Comparison of ENCODE assay signal across 9 mouse cellular contexts in the genomic region with DNA sequence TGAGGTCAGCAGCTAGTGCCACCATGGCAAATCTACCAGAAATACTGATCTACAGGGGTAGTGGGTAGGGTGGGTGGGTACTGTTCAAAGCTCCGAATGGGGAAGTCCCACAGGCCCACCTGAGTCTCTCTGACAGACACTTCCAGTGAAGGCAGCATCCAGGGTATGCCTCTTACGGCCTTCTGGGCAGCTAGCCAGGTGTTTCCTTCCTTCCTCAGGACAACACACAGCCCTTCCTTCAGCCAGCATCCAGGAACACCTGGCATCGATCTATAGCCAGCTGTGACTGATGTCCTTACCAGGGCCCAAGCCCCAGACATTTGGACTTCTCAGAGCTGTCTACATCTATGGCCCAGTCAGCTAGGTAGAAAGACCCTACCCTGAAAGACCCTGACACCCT. TPM values are rescaled to one million over a fixed set of nuclear protein-coding genes. Genes with fewer than 3 reads are reported as not detected.
DNase-seq lines count a peak whose midpoint lies in the region; ATAC-seq and TF ChIP-seq lines count a peak whose summit lies in the region.
"Had no signal": no experiment of that assay in that cellular context is flagged by ENCODE, and none has a peak within 500 bp of the region (broad histone marks: within the 10 kb centered on the region; RNA-seq: fewer than 3 reads in every experiment).

No protein-coding gene starts in this region.

- intact Hi-C loops in gastrocnemius, adult 2 months (cut with DNase I) = no loop called here
- intact Hi-C loops in gastrocnemius, postnatal 14 days (cut with DNase I; ENCODE audit: low total_unique reads) = no loop called here

- peak overlapping the region; percentile 83 for H3K4me3 ChIP-seq in gastrocnemius, adult 2 months
- no peak overlapping the region for H3K4me3 ChIP-seq in heart, embryonic 16.5 days (ENCODE audit: low read length)
- H3K4me3 ChIP-seq: forebrain, embryonic 15.5 days had no signal

- peaks cover 10% of the 10 kb centered on the region for H3K36me3 ChIP-seq in heart, embryonic 16.5 days (ENCODE audit: control insufficient read depth, insufficient read depth)

- 55% methylated on average over 3 of the region's 3 CpGs for WGBS in heart, embryonic 16.5 days

- no peak overlapping the region for H3K4me2 ChIP-seq in heart, embryonic 16.5 days (ENCODE audit: low read depth, low read length)
- H3K4me2 ChIP-seq: forebrain, embryonic 15.5 days had no signal

- H3K27me3 ChIP-seq in heart, embryonic 16.5 days (ENCODE audit: control insufficient read depth, insufficient read depth, low read length) = no peaks in the 10 kb centered on the region
- H3K27me3 ChIP-seq: forebrain, embryonic 15.5 days had no signal

- no peak for TF ChIP-seq CTCF in gastrocnemius, adult 2 months (IDR thresholded peaks at IDR 0.05)

- no peak for DNase-seq in gastrocnemius, adult 2 months
- no peak for DNase-seq in gastrocnemius, postnatal 14 days
- DNase-seq in ovary, postnatal 10 days (ENCODE audit: low spot score) = peak; percentile 0
- DNase-seq in ovary, postnatal 36 days (ENCODE audit: low spot score) = no peak
- peak; percentile 75 for DNase-seq in lung, postnatal 36 days
- no peak for DNase-seq in embryo, embryonic 9.5 days (ENCODE audit: extremely low spot score)
- no peak for DNase-seq in thymus, postnatal 0 days (ENCODE audit: low spot score)

- peaks cover 41% of the 10 kb centered on the region for H3K4me1 ChIP-seq in heart, embryonic 16.5 days (ENCODE audit: control insufficient read depth, insufficient read depth, low read length)

- peak overlapping the region; percentile 98 for H3K27ac ChIP-seq in gastrocnemius, adult 2 months
- H3K27ac ChIP-seq in heart, embryonic 16.5 days (ENCODE audit: low read length) = peak overlapping the region; percentile 82
- H3K27ac ChIP-seq: forebrain, embryonic 15.5 days had no signal

- no peaks in the 10 kb centered on the region for H3K9me3 ChIP-seq in heart, embryonic 16.5 days (replicated peaks; ENCODE audit: control insufficient read depth, low read length)
- H3K9me3 ChIP-seq: forebrain, embryonic 15.5 days had no signal

- no peak overlapping the region for H3K9ac ChIP-seq in heart, embryonic 16.5 days (ENCODE audit: low read length)
- H3K9ac ChIP-seq: forebrain, embryonic 15.5 days had no signal

- ATAC-seq in heart, embryonic 16.5 days (replicated peaks; ENCODE audit: extremely low read depth, insufficient read depth, low FRiP score) = no peak
- ATAC-seq: forebrain, embryonic 15.5 days had no signal

RNA-seq across cellular contexts. Expression of gene Mxd4, which starts 5.0 kb away (rescaled TPM):
- 10 to 100 TPM; 25.8 to 35.6 TPM for total RNA-seq in gastrocnemius, adult 2 months (2021)
- 10 to 100 TPM; 46.3 to 56.6 TPM for total RNA-seq in gastrocnemius, postnatal 14 days (2021)
- polyA plus RNA-seq in heart, embryonic 16.5 days (2015; fragmentation: Nextera tagmentation; extraction: Ambion mirVana) = 26.6 and 32.2 TPM in 2 replicates
- polyA plus RNA-seq in thymus, postnatal 0 days (2015; fragmentation: Nextera tagmentation; extraction: Ambion mirVana) = 45.3 and 50.3 TPM in 2 replicates

RNA-seq across cellular contexts. Expression of gene Haus3, which starts 13.2 kb away (rescaled TPM):
- 1 to 10 TPM; 3.2 to 4.2 TPM for total RNA-seq in gastrocnemius, adult 2 months (2021)
- 1 to 10 TPM; 3.4 to 3.8 TPM for total RNA-seq in gastrocnemius, postnatal 14 days (2021)
- polyA plus RNA-seq in heart, embryonic 16.5 days (2015; fragmentation: Nextera tagmentation; extraction: Ambion mirVana) = 22.3 and 28.4 TPM in 2 replicates
- polyA plus RNA-seq in thymus, postnatal 0 days (2015; fragmentation: Nextera tagmentation; extraction: Ambion mirVana) = 67.1 and 68.3 TPM in 2 replicates

RNA-seq across cellular contexts. Expression of gene Poln, which starts 13.2 kb away (rescaled TPM):
- 1 to 10 TPM; 1.1 to 2.1 TPM for total RNA-seq in gastrocnemius, adult 2 months (2021)
- 1 to 10 TPM; 1.2 to 1.7 TPM for total RNA-seq in gastrocnemius, postnatal 14 days (2021)
- 0.22 and 0.55 TPM in 2 replicates for polyA plus RNA-seq in heart, embryonic 16.5 days (2015; fragmentation: Nextera tagmentation; extraction: Ambion mirVana)
- polyA plus RNA-seq in thymus, postnatal 0 days (2015; fragmentation: Nextera tagmentation; extraction: Ambion mirVana) = 0.58 and 0.96 TPM in 2 replicates

Comparison
In these comparisons a context has a peak if more than half of its experiments do, and no peak if none do; other contexts are left out.
1. DNase-seq: peak in ovary, postnatal 10 days (single experiment) and lung, postnatal 36 days (single experiment); none in gastrocnemius, adult 2 months (single experiment), gastrocnemius, postnatal 14 days (single experiment), ovary, postnatal 36 days (single experiment), embryo, embryonic 9.5 days (single experiment) and thymus, postnatal 0 days (single experiment).